Mouse (Mus musculus): Measurements from ENCODE around the gene Prdm1.

- no peak for TF ChIP-seq CTCF (IDR thresholded peaks at IDR 0.05; ENCODE audit: low read depth, low read length)
- TF ChIP-seq POLR2AphosphoS5 (IDR thresholded peaks at IDR 0.05; ENCODE audit: insufficient replicate concordance, low read depth, low read length) = no peak
- no peak for TF ChIP-seq TAL1 (conservative IDR thresholded peaks at IDR 0.05; ENCODE audit: low read depth, low read length)
These were observed 27.0 kb upstream of the Prdm1 start for GRCm38 (mm10) chr10:44555317-44555716.
